Mouse (Mus musculus) liver, postnatal 0 days (tissue): Measurements from ENCODE around the gene Stx8. TPM values are rescaled to one million over a fixed set of nuclear protein-coding genes. Genes with fewer than 3 reads are reported as not detected.

ENCODE experiments used
- ATAC-seq: fragments of 200-750 bp; cut with Nextera tagmentation; 2 replicates; pipeline ENCODE4 v1.8.0; 2017; ENCODE audit warnings: mild to moderate bottlenecking, moderate library complexity
- DNase-seq: peaks from one replicate; pipeline ENCODE4 v3.0.0-alpha.2; 2016
- H3K27ac ChIP-seq: fragments of 300-500 bp; sonication (generic); 2 replicates; pipeline ENCODE4 v1.5.1; 2014; ENCODE audit warnings: antibody characterized with exemption, moderate library complexity, mild to moderate bottlenecking, low read depth
- H3K27me3 ChIP-seq: fragments of 300-500 bp; sonication (generic); 2 replicates; pipeline ENCODE4 v1.6.1; 2014; ENCODE audit warnings: low read length, control low read depth, mixed read lengths; ENCODE audit not compliant: insufficient read depth
- H3K36me3 ChIP-seq: fragments of 300-500 bp; sonication (generic); replicated peaks from 2 replicates; pipeline ENCODE4 v1.6.1; 2014; ENCODE audit warnings: mild to moderate bottlenecking, control low read depth, low read length, moderate library complexity, mixed read lengths; ENCODE audit not compliant: insufficient read depth
- H3K4me1 ChIP-seq: fragments of 300-500 bp; sonication (generic); 2 replicates; pipeline ENCODE4 v1.6.1; 2014; ENCODE audit warnings: antibody characterized with exemption, mild to moderate bottlenecking, control low read depth; ENCODE audit not compliant: insufficient read depth
- H3K4me2 ChIP-seq: fragments of 300-500 bp; sonication (generic); 2 replicates; pipeline ENCODE4 v1.6.1; 2014; ENCODE audit warnings: low read depth, mild to moderate bottlenecking, low read length, moderate library complexity, mixed read lengths
- H3K4me3 ChIP-seq: fragments of 300-500 bp; sonication (generic); 2 replicates; pipeline ENCODE4 v1.5.1; 2014; ENCODE audit warnings: low read depth, low read length
- H3K9ac ChIP-seq: fragments of 300-500 bp; sonication (generic); replicated peaks from 2 replicates; pipeline ENCODE4 v1.6.1; 2014; ENCODE audit warnings: mild to moderate bottlenecking, moderate library complexity
- H3K9me3 ChIP-seq: fragments of 300-500 bp; sonication (generic); 2 replicates; pipeline ENCODE4 v1.6.1; 2016; ENCODE audit warnings: mild to moderate bottlenecking, control low read depth, low read length, mixed read lengths
- CTCF ChIP-seq: sonication (generic); IDR thresholded peaks from 2 replicates; pipeline ENCODE4 v1.5.1; 2016; ENCODE audit warnings: antibody characterized with exemption, low read depth
- EP300 ChIP-seq: IDR thresholded peaks from 2 replicates; pipeline ENCODE4 v1.6.1; 2016; ENCODE audit warnings: antibody characterized with exemption, low read depth, mild to moderate bottlenecking
- whole genome bisulfite sequencing: fragments of 180-500 bp; shearing (Covaris S2); extraction: QIAGEN DNeasy Blood & Tissue Kit; methylation state at CpG from one replicate; pipeline ENCODE4 v1.1.7; 2014; ENCODE audit not compliant: insufficient replicate concordance; 5-methylcytosine and 5-hydroxymethylcytosine counted together
- polyA plus RNA-seq: library from polyadenylated mRNA; unstranded; fragments of >200 nt; fragmentation: Nextera tagmentation; extraction: Ambion mirVana; gene quantifications from 2 replicates; pipeline ENCODE4 v1.2.1, GENCODE M21; 2015

Gene Stx8
- polyA plus RNA-seq, 1 experiment from 2014 or later: 27.4 TPM

DNA sequence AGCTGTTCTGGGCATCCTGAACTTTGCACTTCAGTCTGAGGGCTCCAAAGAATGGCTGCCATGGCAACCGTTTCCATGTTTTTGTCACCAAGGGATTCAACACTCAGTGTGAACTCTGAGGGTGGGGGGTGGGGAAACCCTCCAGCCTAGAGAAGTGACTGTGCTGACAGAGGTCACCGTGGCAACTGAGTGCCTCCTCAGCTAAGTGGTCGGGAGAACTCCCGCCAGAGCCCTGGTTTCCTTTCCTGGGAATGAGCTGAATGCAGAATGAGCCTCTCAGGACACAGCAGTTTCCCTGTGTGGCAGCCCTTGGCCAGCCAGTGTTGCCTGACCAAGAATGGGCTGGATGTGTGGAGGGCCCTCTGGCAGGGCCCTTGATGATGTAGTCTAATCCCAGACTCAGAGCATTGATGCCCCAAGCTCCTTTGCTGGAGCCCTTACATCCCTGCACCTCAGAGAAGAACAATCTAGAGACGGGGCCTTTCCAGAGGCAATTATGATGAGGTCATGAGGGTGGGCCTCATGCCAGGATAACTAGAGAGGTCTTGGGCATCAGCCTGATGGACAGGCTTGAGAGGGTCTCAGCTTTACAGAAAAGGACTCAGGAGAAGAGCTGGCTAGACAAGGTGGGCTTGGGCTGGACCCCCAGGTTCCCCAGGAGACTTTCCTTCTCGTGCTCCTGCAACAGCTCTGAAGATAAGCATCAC lies 249.4 kb downstream of the Stx8 start:
- H3K36me3 ChIP-seq: no peaks in the 10 kb centered on the region
- H3K9me3 ChIP-seq: no peaks in the 10 kb centered on the region
- no peak overlapping the region for H3K4me2 ChIP-seq
- WGBS: 51% methylated on average over 6 of the region's 6 CpGs
- no peak for ATAC-seq
- TF ChIP-seq CTCF (no peak), EP300 (no peak)
- H3K27ac ChIP-seq: no peak overlapping the region
- no peak overlapping the region for H3K4me3 ChIP-seq
- no peaks in the 10 kb centered on the region for H3K27me3 ChIP-seq
- H3K9ac ChIP-seq: no peak overlapping the region
- H3K4me1 ChIP-seq: no peaks in the 10 kb centered on the region
- no peak for DNase-seq

DNA sequence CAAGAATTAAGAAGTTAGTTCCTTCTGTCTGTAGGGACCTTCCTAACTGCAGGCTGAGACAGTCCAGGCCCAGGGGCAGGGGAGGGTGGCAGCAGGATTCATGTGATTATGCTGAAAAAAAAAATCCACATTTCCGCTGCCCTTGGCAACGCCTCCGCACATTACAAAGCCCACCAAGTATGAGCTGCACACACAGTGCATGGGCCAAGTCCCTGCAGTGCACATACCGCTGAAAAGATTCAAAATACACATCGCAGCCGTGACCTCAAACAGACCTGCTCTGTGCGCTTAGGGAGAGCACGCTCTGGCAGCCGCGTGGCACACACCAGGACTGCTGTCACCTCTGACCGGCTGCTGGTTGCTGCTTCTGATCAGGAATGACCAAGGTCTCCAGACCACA lies 250.0 kb downstream of the Stx8 start:
- H3K4me2 ChIP-seq: no peak overlapping the region
- no peak for ATAC-seq
- no peak for TF ChIP-seq CTCF
- TF ChIP-seq EP300: no peak
- H3K27ac ChIP-seq: no peak overlapping the region
- no peaks in the 10 kb centered on the region for H3K4me1 ChIP-seq
- H3K27me3 ChIP-seq: no peaks in the 10 kb centered on the region
- H3K36me3 ChIP-seq: no peaks in the 10 kb centered on the region
- no peak overlapping the region for H3K9ac ChIP-seq
- DNase-seq: no peak
- H3K9me3 ChIP-seq: no peaks in the 10 kb centered on the region
- H3K4me3 ChIP-seq: no peak overlapping the region
- 74% methylated on average over 11 of the region's 11 CpGs for WGBS

DNA sequence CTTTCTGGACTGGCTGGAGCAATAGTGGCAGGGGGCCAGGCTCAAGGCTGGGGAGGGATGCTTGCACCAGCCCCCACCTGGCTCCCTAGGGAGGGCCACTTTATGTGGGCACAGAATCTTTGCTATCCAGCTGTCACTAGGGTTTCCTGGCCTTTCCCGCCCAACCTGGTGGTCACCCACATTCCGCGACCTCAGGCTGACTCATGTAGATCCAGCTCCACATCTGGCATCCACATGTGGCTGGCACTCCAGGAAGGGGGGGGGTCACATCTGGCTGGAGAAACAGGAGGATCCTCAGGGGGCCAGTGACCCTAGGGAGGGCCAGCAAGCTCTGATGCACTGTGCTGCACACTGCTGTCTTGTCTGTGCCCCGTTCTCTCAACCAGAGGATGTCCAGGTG lies 254.7 kb downstream of the Stx8 start:
- WGBS: 69% methylated on average over 4 of the region's 4 CpGs
- ATAC-seq: no peak
- TF ChIP-seq CTCF: no peak
- H3K36me3 ChIP-seq: no peaks in the 10 kb centered on the region
- H3K4me1 ChIP-seq: no peaks in the 10 kb centered on the region
- no peak overlapping the region for H3K4me2 ChIP-seq
- no peak overlapping the region for H3K4me3 ChIP-seq
- no peaks in the 10 kb centered on the region for H3K9me3 ChIP-seq
- H3K27me3 ChIP-seq: no peaks in the 10 kb centered on the region
- no peak overlapping the region for H3K27ac ChIP-seq
- no peak for DNase-seq
- no peak overlapping the region for H3K9ac ChIP-seq

DNA sequence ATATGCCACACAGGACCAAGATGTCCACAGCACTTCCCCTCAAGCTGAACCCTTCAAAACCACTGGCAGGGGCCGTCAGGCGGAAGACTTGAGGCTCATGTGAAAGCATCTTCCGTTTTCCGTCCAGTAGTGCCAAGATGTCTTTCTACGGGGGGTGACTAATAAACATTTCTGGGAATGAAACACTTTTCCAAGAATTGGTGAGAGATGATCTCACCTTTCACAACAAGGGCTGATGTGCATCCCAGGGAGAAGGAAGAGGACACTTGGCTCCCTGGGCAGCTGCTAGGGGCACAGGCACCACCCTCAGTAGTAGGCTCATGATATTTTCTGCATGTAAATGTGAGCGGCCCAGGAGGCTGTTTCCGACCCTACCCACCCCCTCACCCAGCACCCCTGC lies 256.2 kb downstream of the Stx8 start:
- DNase-seq (no peak), ATAC-seq (no peak)
- Histone ChIP-seq H3K27me3 (no peaks in the 10 kb centered on the region), H3K27ac (no peak overlapping the region), H3K4me2 (no peak overlapping the region), H3K4me1 (no peaks in the 10 kb centered on the region), H3K36me3 (no peaks in the 10 kb centered on the region), H3K4me3 (no peak overlapping the region), H3K9ac (no peak overlapping the region), H3K9me3 (no peaks in the 10 kb centered on the region)
- 69% methylated on average over 7 of the region's 7 CpGs for WGBS
- TF ChIP-seq CTCF (no peak), EP300 (no peak)

DNA sequence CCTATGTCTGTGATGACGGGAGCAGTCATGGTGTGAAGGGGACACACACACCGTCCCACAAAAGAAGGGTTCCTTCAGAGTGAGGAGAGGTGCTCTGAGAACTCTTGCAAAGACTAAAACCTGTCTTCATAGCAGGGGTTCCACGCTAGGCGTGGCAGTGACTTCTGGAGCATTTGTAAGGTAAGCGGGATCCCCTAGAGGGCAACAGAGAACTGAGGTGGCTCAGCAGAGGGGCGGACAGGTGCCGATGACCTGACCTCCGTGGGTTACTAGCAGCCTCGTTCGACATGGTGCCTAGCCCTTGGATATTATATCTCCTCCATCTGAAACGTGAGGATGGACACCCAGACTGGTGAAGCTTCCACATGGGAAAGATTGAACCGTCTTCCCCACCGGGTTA lies 257.1 kb downstream of the Stx8 start:
- Histone ChIP-seq H3K27me3 (no peaks in the 10 kb centered on the region), H3K4me1 (no peaks in the 10 kb centered on the region), H3K9ac (no peak overlapping the region), H3K36me3 (no peaks in the 10 kb centered on the region), H3K4me2 (no peak overlapping the region), H3K27ac (no peak overlapping the region), H3K9me3 (no peaks in the 10 kb centered on the region), H3K4me3 (no peak overlapping the region)
- TF ChIP-seq EP300: no peak
- TF ChIP-seq CTCF: no peak
- ATAC-seq: no peak
- DNase-seq: no peak
- whole genome bisulfite sequencing: 50% methylated on average over 13 of the region's 13 CpGs

DNA sequence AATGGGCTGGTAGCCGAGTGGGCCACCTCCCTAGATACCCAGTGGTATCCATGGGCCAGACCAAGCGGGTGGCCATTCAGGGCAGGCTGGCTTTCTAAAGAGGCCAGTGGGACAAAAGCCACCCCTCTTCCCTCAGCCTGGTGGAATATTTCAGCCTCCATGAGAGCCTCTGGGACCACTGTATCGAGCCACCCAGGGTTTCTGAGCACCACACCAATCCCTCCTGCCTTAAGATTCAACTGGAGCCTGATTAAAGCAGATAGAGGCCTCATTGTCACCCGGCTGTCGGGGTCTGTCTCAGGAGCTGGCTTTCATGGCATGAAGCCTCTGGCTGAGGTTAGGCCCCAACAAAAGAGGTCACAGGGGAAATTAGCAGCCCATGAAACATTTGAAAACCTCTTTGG lies 260.7 kb downstream of the Stx8 start:
- Histone ChIP-seq H3K4me3 (no peak overlapping the region), H3K9me3 (peaks cover 3% of the 10 kb centered on the region; the same call in 1 of the 2 replicates), H3K27ac (no peak overlapping the region), H3K4me1 (no peaks in the 10 kb centered on the region), H3K27me3 (no peaks in the 10 kb centered on the region), H3K9ac (no peak overlapping the region), H3K36me3 (no peaks in the 10 kb centered on the region), H3K4me2 (no peak overlapping the region)
- WGBS: 71% methylated on average over 5 of the region's 5 CpGs
- DNase-seq (no peak), ATAC-seq (no peak)
- TF ChIP-seq CTCF: no peak
- no peak for TF ChIP-seq EP300
